Mouse (Mus musculus) stomach, embryonic 15.5 days (tissue): ENCODE results near the gene Ralgps2. TPM values are rescaled to one million over a fixed set of nuclear protein-coding genes. Genes with fewer than 3 reads are reported as not detected.

Experiments used
- ATAC-seq: fragments of 200-750 bp; cut with Nextera tagmentation; 2 replicates; pipeline ENCODE4 v1.8.0; 2017; ENCODE audit warnings: low read depth, moderate number of reproducible peaks, moderate TSS enrichment; ENCODE audit not compliant: insufficient read depth, low FRiP score
- H3K27ac ChIP-seq: fragments of 300-500 bp; sonication (generic); 2 replicates; pipeline ENCODE4 v1.5.1; 2015; ENCODE audit warnings: mild to moderate bottlenecking, inconsistent platforms
- H3K27me3 ChIP-seq: fragments of 300-500 bp; sonication (generic); replicated peaks from 2 replicates; pipeline ENCODE4 v1.6.1; 2015; ENCODE audit warnings: inconsistent platforms
- H3K36me3 ChIP-seq: fragments of 300-500 bp; sonication (generic); 2 replicates; pipeline ENCODE4 v1.6.1; 2015; ENCODE audit warnings: inconsistent platforms
- H3K4me1 ChIP-seq: fragments of 300-500 bp; sonication (generic); 2 replicates; pipeline ENCODE4 v1.6.1; 2015; ENCODE audit warnings: inconsistent platforms
- H3K4me2 ChIP-seq: fragments of 300-500 bp; sonication (generic); 2 replicates; pipeline ENCODE4 v1.6.1; 2015; ENCODE audit warnings: mild to moderate bottlenecking, inconsistent platforms
- H3K4me3 ChIP-seq: fragments of 300-500 bp; sonication (generic); replicated peaks from 2 replicates; pipeline ENCODE4 v1.5.1; 2015; ENCODE audit warnings: inconsistent platforms
- H3K9ac ChIP-seq: fragments of 300-500 bp; sonication (generic); 2 replicates; pipeline ENCODE4 v1.6.1; 2015; ENCODE audit warnings: inconsistent platforms
- H3K9me3 ChIP-seq: fragments of 300-500 bp; sonication (generic); 2 replicates; pipeline ENCODE4 v1.6.1; 2016; ENCODE audit warnings: inconsistent platforms
- WGBS: fragments of 180-500 bp; shearing (Covaris S2); methylation state at CpG from one replicate; pipeline ENCODE4 v1.1.7; 2015; 5-methylcytosine and 5-hydroxymethylcytosine counted together
- polyA plus RNA-seq: library from polyadenylated mRNA; unstranded; fragments of >200 nt; fragmentation: Nextera tagmentation; extraction: Ambion mirVana; gene quantifications from 2 replicates; pipeline ENCODE4 v1.2.1, GENCODE M21; 2015

The Ralgps2 gene
- polyA plus RNA-seq, 1 experiment from 2014 or later, result 50.1 TPM

- no peak for ATAC-seq
- Histone ChIP-seq H3K36me3 (no peaks in the 10 kb centered on the region), H3K9me3 (no peaks in the 10 kb centered on the region), H3K27ac (no peak overlapping the region), H3K4me2 (no peak overlapping the region), H3K4me1 (peaks cover 12% of the 10 kb centered on the region), H3K27me3 (no peaks in the 10 kb centered on the region), H3K4me3 (no peak overlapping the region), H3K9ac (no peak overlapping the region)
- 68% methylated on average over 4 of the region's 4 CpGs for WGBS
Measured at GRCm38 (mm10) chr1:156777896-156778295, 161.5 kb downstream of the Ralgps2 start.

- Histone ChIP-seq H3K27ac (no peak overlapping the region), H3K9me3 (no peaks in the 10 kb centered on the region), H3K27me3 (no peaks in the 10 kb centered on the region), H3K36me3 (no peaks in the 10 kb centered on the region), H3K4me3 (no peak overlapping the region), H3K4me2 (no peak overlapping the region), H3K4me1 (0 out of 2 replicates have a peak, but pooled peaks cover 6% of the 10 kb centered on the region), H3K9ac (no peak overlapping the region)
- no peak for ATAC-seq
- WGBS, result 87% methylated on average over 7 of the region's 7 CpGs
Measured at GRCm38 (mm10) chr1:156775983-156776382, 163.4 kb downstream of the Ralgps2 start.

GRCm38 (mm10) chr1:156775190-156775589 lies 164.2 kb downstream of the Ralgps2 start:
- WGBS, result 70% methylated on average over 4 of the region's 4 CpGs
- no peak overlapping the region for H3K4me3 ChIP-seq
- no peaks in the 10 kb centered on the region for H3K27me3 ChIP-seq
- H3K27ac ChIP-seq, result no peak overlapping the region
- ATAC-seq, result no peak
- no peak overlapping the region for H3K9ac ChIP-seq
- no peaks in the 10 kb centered on the region for H3K36me3 ChIP-seq
- no peaks in the 10 kb centered on the region for H3K9me3 ChIP-seq
- no peak overlapping the region for H3K4me2 ChIP-seq
- 0 out of 2 replicates have a peak, but pooled peaks cover 6% of the 10 kb centered on the region for H3K4me1 ChIP-seq

- Histone ChIP-seq H3K27me3 (no peaks in the 10 kb centered on the region), H3K9ac (no peak overlapping the region), H3K4me1 (no peaks in the 10 kb centered on the region), H3K27ac (no peak overlapping the region), H3K9me3 (no peaks in the 10 kb centered on the region), H3K4me2 (no peak overlapping the region), H3K4me3 (no peak overlapping the region), H3K36me3 (no peaks in the 10 kb centered on the region)
- WGBS, result 94% methylated on average over 10 of the region's 10 CpGs
- ATAC-seq, result no peak
Measured at GRCm38 (mm10) chr1:156770845-156771244, 168.6 kb downstream of the Ralgps2 start.

GRCm38 (mm10) chr1:156769621-156770297 lies 169.7 kb downstream of the Ralgps2 start:
- H3K27me3 ChIP-seq, result no peaks in the 10 kb centered on the region
- no peak overlapping the region for H3K4me2 ChIP-seq
- no peaks in the 10 kb centered on the region for H3K9me3 ChIP-seq
- H3K4me3 ChIP-seq, result no peak overlapping the region
- no peak for ATAC-seq
- no peak overlapping the region for H3K9ac ChIP-seq
- H3K36me3 ChIP-seq, result no peaks in the 10 kb centered on the region
- H3K4me1 ChIP-seq, result no peaks in the 10 kb centered on the region
- 70% methylated on average over 18 of the region's 18 CpGs for WGBS
- no peak overlapping the region for H3K27ac ChIP-seq

GRCm38 (mm10) chr1:156769163-156769562 lies 170.3 kb downstream of the Ralgps2 start:
- Histone ChIP-seq H3K4me1 (no peaks in the 10 kb centered on the region), H3K27ac (no peak overlapping the region), H3K36me3 (no peaks in the 10 kb centered on the region), H3K9ac (no peak overlapping the region), H3K4me2 (no peak overlapping the region), H3K4me3 (no peak overlapping the region), H3K9me3 (no peaks in the 10 kb centered on the region), H3K27me3 (no peaks in the 10 kb centered on the region)
- ATAC-seq, result no peak
- WGBS, result 42% methylated on average over 5 of the region's 5 CpGs

- Histone ChIP-seq H3K9ac (no peak overlapping the region), H3K27ac (no peak overlapping the region), H3K4me1 (no peaks in the 10 kb centered on the region), H3K27me3 (no peaks in the 10 kb centered on the region), H3K4me3 (no peak overlapping the region), H3K36me3 (no peaks in the 10 kb centered on the region), H3K9me3 (no peaks in the 10 kb centered on the region), H3K4me2 (no peak overlapping the region)
- no peak for ATAC-seq
- WGBS, result 84% methylated on average over 3 of the region's 3 CpGs
Measured at GRCm38 (mm10) chr1:156765311-156765710, 174.1 kb downstream of the Ralgps2 start.

GRCm38 (mm10) chr1:156764584-156764983 lies 174.8 kb downstream of the Ralgps2 start:
- Histone ChIP-seq H3K4me3 (no peak overlapping the region), H3K27me3 (no peaks in the 10 kb centered on the region), H3K36me3 (no peaks in the 10 kb centered on the region), H3K9ac (no peak overlapping the region), H3K4me2 (no peak overlapping the region), H3K27ac (no peak overlapping the region), H3K4me1 (no peaks in the 10 kb centered on the region), H3K9me3 (no peaks in the 10 kb centered on the region)
- ATAC-seq, result no peak
- WGBS, result 72% methylated on average over 6 of the region's 6 CpGs

- no peak overlapping the region for H3K27ac ChIP-seq
- H3K27me3 ChIP-seq, result no peaks in the 10 kb centered on the region
- WGBS, result 85% methylated on average over 6 of the region's 6 CpGs
- no peak for ATAC-seq
- H3K4me3 ChIP-seq, result no peak overlapping the region
- no peaks in the 10 kb centered on the region for H3K9me3 ChIP-seq
- no peaks in the 10 kb centered on the region for H3K4me1 ChIP-seq
- no peak overlapping the region for H3K9ac ChIP-seq
- no peaks in the 10 kb centered on the region for H3K36me3 ChIP-seq
- H3K4me2 ChIP-seq, result no peak overlapping the region
Measured at GRCm38 (mm10) chr1:156763280-156763679, 176.1 kb downstream of the Ralgps2 start.

GRCm38 (mm10) chr1:156761430-156761801 lies 178.0 kb downstream of the Ralgps2 start:
- H3K27ac ChIP-seq, result peak overlapping the region; percentile 31; the same call in 1 of the 2 replicates
- H3K36me3 ChIP-seq, result no peaks in the 10 kb centered on the region
- H3K4me2 ChIP-seq, result no peak overlapping the region
- H3K27me3 ChIP-seq, result no peaks in the 10 kb centered on the region
- no peak overlapping the region for H3K9ac ChIP-seq
- H3K4me3 ChIP-seq, result no peak overlapping the region
- no peak for ATAC-seq
- no peaks in the 10 kb centered on the region for H3K9me3 ChIP-seq
- 65% methylated on average over 10 of the region's 10 CpGs for WGBS
- H3K4me1 ChIP-seq, result peaks cover 3% of the 10 kb centered on the region

- ATAC-seq, result no peak
- Histone ChIP-seq H3K36me3 (no peaks in the 10 kb centered on the region), H3K4me2 (no peak overlapping the region), H3K27ac (peak overlapping the region; percentile 31; the same call in 1 of the 2 replicates), H3K27me3 (no peaks in the 10 kb centered on the region), H3K4me1 (peaks cover 3% of the 10 kb centered on the region), H3K9me3 (no peaks in the 10 kb centered on the region), H3K4me3 (no peak overlapping the region), H3K9ac (no peak overlapping the region)
- 73% methylated on average over 13 of the region's 13 CpGs for WGBS
Measured at GRCm38 (mm10) chr1:156760549-156761429, 178.6 kb downstream of the Ralgps2 start.

- Histone ChIP-seq H3K9ac (no peak overlapping the region), H3K27ac (no peak overlapping the region)
- no peak for ATAC-seq
Measured at GRCm38 (mm10) chr1:156758326-156758725, 181.1 kb downstream of the Ralgps2 start.

More at GRCm38 (mm10) chr1:156758326-156758725, 181.1 kb downstream of the Ralgps2 start:
- Histone ChIP-seq H3K4me3 (no peak overlapping the region), H3K36me3 (no peaks in the 10 kb centered on the region), H3K27me3 (no peaks in the 10 kb centered on the region), H3K4me1 (peaks cover 11% of the 10 kb centered on the region), H3K9me3 (no peaks in the 10 kb centered on the region), H3K4me2 (no peak overlapping the region)
- WGBS, result 44% methylated on average over 4 of the region's 4 CpGs
